Mouse (Mus musculus) thymus, adult 2 months (tissue): ENCODE results near the gene Ocm. TPM values are rescaled to one million over a fixed set of nuclear protein-coding genes. Genes with fewer than 3 reads are reported as not detected.
A peak's percentile ranks its signal among the peaks of the same experiment; 100 is the strongest.

Experiments
- DNase-seq: peaks from one replicate; pipeline ENCODE4 v3.0.0; 2021
- H3K27ac ChIP-seq: fragments of 200-500 bp; 2 replicates; pipeline ENCODE4 v1.5.1; 2012; ENCODE audit warnings: low read length, control low read depth; ENCODE audit not compliant: control insufficient read depth, insufficient read depth
- H3K27me3 ChIP-seq: fragments of 200-500 bp; 2 replicates; pipeline ENCODE4 v1.6.1; 2012; ENCODE audit warnings: mild to moderate bottlenecking, low read length, moderate library complexity, mixed read lengths; ENCODE audit not compliant: control insufficient read depth, insufficient read depth
- H3K36me3 ChIP-seq: fragments of 200-500 bp; 2 replicates; pipeline ENCODE4 v1.6.1; 2012; ENCODE audit warnings: mild to moderate bottlenecking, low read length, moderate library complexity; ENCODE audit not compliant: control insufficient read depth, insufficient read depth
- H3K4me1 ChIP-seq: fragments of 200-500 bp; replicated peaks from 2 replicates; pipeline ENCODE4 v1.6.1; 2012; ENCODE audit warnings: low read length; ENCODE audit not compliant: control insufficient read depth, insufficient read depth
- H3K4me3 ChIP-seq: fragments of 200-500 bp; 2 replicates; pipeline ENCODE4 v1.5.1; 2012; ENCODE audit warnings: mild to moderate bottlenecking, low read length, control low read depth, moderate library complexity; ENCODE audit not compliant: control insufficient read depth, insufficient read depth
- CTCF ChIP-seq: fragments of 200-500 bp; IDR thresholded peaks from 2 replicates; pipeline ENCODE4 v1.5.1; 2012; ENCODE audit warnings: mild to moderate bottlenecking, control low read depth, low read length, moderate library complexity, borderline replicate concordance; ENCODE audit not compliant: control insufficient read depth, poor library complexity, insufficient read depth; ENCODE audit errors: extremely low read depth
- POLR2A ChIP-seq: fragments of 200-500 bp; IDR thresholded peaks from 2 replicates; pipeline ENCODE4 v1.6.1; 2012; ENCODE audit warnings: mild to moderate bottlenecking, low read length, control low read depth, moderate library complexity; ENCODE audit not compliant: control insufficient read depth, poor library complexity, insufficient read depth; ENCODE audit errors: extremely low read depth
- WGBS: fragments of 180-500 bp; shearing (Covaris S2); methylation state at CpG from one replicate; pipeline ENCODE4 v1.1.7; 2018; 5-methylcytosine and 5-hydroxymethylcytosine counted together
- polyA plus RNA-seq: library from polyadenylated mRNA; depleted of rRNA; stranded (reverse); fragments of >200 nt; gene quantifications from 2 replicates; pipeline ENCODE4 v1.2.3, GENCODE M21; 2012; rRNA removed

The Ocm gene
- polyA plus RNA-seq, 1 experiment = not detected

DNA sequence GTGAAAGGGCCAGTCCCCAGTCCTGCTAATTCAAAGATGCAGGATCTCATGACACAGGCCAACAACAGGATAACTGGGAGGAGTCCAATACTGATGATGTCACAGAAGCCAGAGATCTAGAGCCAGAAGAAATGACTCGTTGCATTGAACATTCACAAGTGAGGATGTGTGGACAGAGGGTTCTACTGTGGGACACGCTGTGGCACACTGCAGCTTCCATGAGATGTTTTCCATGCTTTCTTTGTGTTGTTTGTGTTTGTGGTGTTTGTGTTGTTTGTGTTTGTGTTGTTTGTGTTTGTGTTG is 50.9 kb downstream of the Ocm start:
- TF ChIP-seq CTCF (no peak), POLR2A (no peak)
- H3K4me1 ChIP-seq = no peaks in the 10 kb centered on the region
- no peak overlapping the region for H3K4me3 ChIP-seq
- no peak for DNase-seq
- WGBS = 33% methylated on average over 2 of the region's 2 CpGs
- no peaks in the 10 kb centered on the region for H3K27me3 ChIP-seq
- H3K36me3 ChIP-seq = no peaks in the 10 kb centered on the region
- H3K27ac ChIP-seq = no peak overlapping the region

DNA sequence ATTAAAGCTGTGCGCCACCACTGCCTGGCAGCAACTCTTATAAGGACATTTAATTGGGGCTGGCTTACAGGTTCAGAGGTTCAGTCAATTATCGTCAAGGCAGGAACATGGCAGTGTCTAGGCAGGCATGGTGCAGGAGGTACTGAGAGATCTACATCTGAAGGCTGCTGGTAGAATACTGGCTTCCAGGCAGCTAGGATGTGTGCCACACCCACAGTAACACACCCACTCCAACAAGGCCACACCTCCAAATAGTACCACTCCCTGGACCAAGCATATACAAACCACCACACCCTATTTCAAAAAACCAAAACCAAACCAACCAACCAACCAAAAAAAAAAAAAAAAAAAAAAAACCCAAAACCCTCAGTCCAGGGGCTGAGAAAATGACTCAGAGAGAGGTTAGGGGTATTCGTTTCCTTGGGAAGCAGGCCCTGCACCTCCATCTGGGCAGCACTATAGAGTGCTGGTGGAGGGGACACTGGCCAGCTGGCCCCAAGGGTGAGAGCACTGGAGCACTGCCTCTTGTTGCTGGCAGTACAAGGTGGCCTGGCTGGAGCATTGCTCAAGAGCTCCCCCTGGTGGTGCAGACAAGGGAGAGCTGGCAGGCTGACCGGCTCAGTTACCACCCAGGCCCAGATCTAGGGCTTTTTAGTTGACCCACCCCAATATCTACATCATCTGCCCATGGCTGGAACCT is 51.4 kb downstream of the Ocm start:
- WGBS = 47% methylated on average over 4 of the region's 4 CpGs
- H3K4me3 ChIP-seq = no peak overlapping the region
- no peaks in the 10 kb centered on the region for H3K27me3 ChIP-seq
- DNase-seq = peak; percentile 47
- no peaks in the 10 kb centered on the region for H3K4me1 ChIP-seq
- TF ChIP-seq POLR2A (no peak), CTCF (peak; percentile 92)
- H3K36me3 ChIP-seq = no peaks in the 10 kb centered on the region
- H3K27ac ChIP-seq = no peak overlapping the region

- H3K4me3 ChIP-seq = no peak overlapping the region
- no peaks in the 10 kb centered on the region for H3K27me3 ChIP-seq
- TF ChIP-seq POLR2A (no peak), CTCF (no peak)
These were observed 53.8 kb downstream of the Ocm start for GRCm38 (mm10) chr5:143972628-143973027.

More at GRCm38 (mm10) chr5:143972628-143973027, 53.8 kb downstream of the Ocm start:
- no peaks in the 10 kb centered on the region for H3K36me3 ChIP-seq
- no peak overlapping the region for H3K27ac ChIP-seq
- no peaks in the 10 kb centered on the region for H3K4me1 ChIP-seq
- WGBS = 80% methylated on average over 3 of the region's 3 CpGs
- no peak for DNase-seq

Other genes with a start within 250 kb of the Ocm start
- 22.8 and 23.9 TPM in 2 replicates for gene Eif2ak1, start 208.9 kb downstream of the Ocm start, polyA plus RNA-seq
- gene Ankrd61, start 129.0 kb downstream of the Ocm start, polyA plus RNA-seq = not detected in 2 replicates
- gene Aimp2, start 116.8 kb downstream of the Ocm start, polyA plus RNA-seq = 37.4 and 55.4 TPM in 2 replicates
- gene Pms2, start 116.7 kb downstream of the Ocm start, polyA plus RNA-seq = 8.2 and 9.5 TPM in 2 replicates
- gene Gm42421, start 98.5 kb downstream of the Ocm start, polyA plus RNA-seq = 0.22 TPM in 1 of 2 replicates, not detected in the other
- 0.24 and 0.54 TPM in 2 replicates for gene Rsph10b, start 93.6 kb downstream of the Ocm start, polyA plus RNA-seq
- 13.3 and 15.4 TPM in 2 replicates for gene Ccz1, start 11.8 kb downstream of the Ocm start, polyA plus RNA-seq
- gene Lmtk2, start 73.8 kb upstream of the Ocm start, polyA plus RNA-seq = 13.3 and 18.7 TPM in 2 replicates
- 0.42 and 0.70 TPM in 2 replicates for gene Bhlha15, start 163.6 kb upstream of the Ocm start, polyA plus RNA-seq
- 220 and 240 TPM in 2 replicates for gene Tecpr1, start 196.9 kb upstream of the Ocm start, polyA plus RNA-seq
- 70.8 and 76.9 TPM in 2 replicates for gene Bri3, start 217.8 kb upstream of the Ocm start, polyA plus RNA-seq